Mouse (Mus musculus) lung, adult 18-20 months (tissue): ENCODE results near the gene Gm5624.
"Not testable (repeated sequence)": the region's sequence is repeated elsewhere in the genome, so short reads cannot be mapped to it uniquely, and the experiment has no call there.

Experiments
- DNase-seq, 2 experiments: peaks; one replicate each; pipeline ENCODE4 v3.0.0; 2022; ENCODE audit warnings: mixed read lengths in 2 of 2

Gene Gm5624

GRCm38 (mm10) chr14:44627737-44628136 is at the start of gene Gm5624:
Gm5624 (minus strand) TSS chr14:44627938.
- not testable (repeated sequence) for DNase-seq

GRCm38 (mm10) chr14:44591765-44592164 is 36.0 kb downstream of the Gm5624 start:
- DNase-seq: not testable (repeated sequence)

- DNase-seq: not testable (repeated sequence)
These were observed 44.9 kb downstream of the Gm5624 start, which contains the start of gene Gm8247 for GRCm38 (mm10) chr14:44582853-44583252. Gm8247 (plus strand) TSS chr14:44583153.

GRCm38 (mm10) chr14:44547961-44548360 is 79.8 kb downstream of the Gm5624 start:
- not testable (repeated sequence) for DNase-seq

GRCm38 (mm10) chr14:44517976-44518375 is 109.8 kb downstream of the Gm5624 start, which contains the start of gene Gm17093:
Gm17093 (plus strand) TSS chr14:44518276.
- DNase-seq: not testable (repeated sequence)
